In genomic region chr4:123155004-123155403, GRCm38 (mm10) we compare ENCODE assay signal across 7 mouse cellular contexts. TPM values are rescaled to one million over a fixed set of nuclear protein-coding genes. Genes with fewer than 3 reads are reported as not detected.
DNase-seq lines count a peak whose midpoint lies in the region; TF ChIP-seq lines count a peak whose summit lies in the region.

No protein-coding gene starts in this region.

- peak; percentile 43 for DNase-seq in layer of hippocampus, adult 11-12 months (ENCODE audit: low spot score)
- DNase-seq in layer of hippocampus, adult 9-10 months (ENCODE audit: low spot score) = no peak
- peak; percentile 11 to 17 for DNase-seq in B cell, adult 2 months
- no peak for DNase-seq in ES-E14 (ENCODE audit: low read depth, low spot score)
- DNase-seq in kidney, postnatal 36 days = peak; percentile 32 to 41
- no peak for DNase-seq in spleen, postnatal 36 days (ENCODE audit: low spot score in 2 of 2)

- TF ChIP-seq CTCF in cortical plate, adult 2 months (IDR thresholded peaks at IDR 0.05; ENCODE audit: extremely low read depth, insufficient read depth, low read length) = 0 out of 2 replicates have a peak, but pooled peaks have one; percentile 25

- no peak for TF ChIP-seq POLR2A in cortical plate, adult 2 months (IDR thresholded peaks at IDR 0.05; ENCODE audit: extremely low read depth, insufficient read depth, low read length)

- H3K9ac ChIP-seq in ES-E14 (ENCODE audit: insufficient read depth, low read depth, low read length, poor library complexity, severe bottlenecking) = no peak overlapping the region

- no peak overlapping the region for H3K27ac ChIP-seq in ES-E14 (ENCODE audit: insufficient read depth, low read depth, low read length, poor library complexity, severe bottlenecking)
- H3K27ac ChIP-seq in cortical plate, adult 2 months (ENCODE audit: insufficient read depth, low read length) = no peak overlapping the region

- H3K9me3 ChIP-seq in ES-E14 (ENCODE audit: control insufficient read depth, insufficient read depth, low read depth, low read length) = no peaks in the 10 kb centered on the region

- in situ Hi-C loops in ES-E14 (cut with MboI; ENCODE audit: low sequenced_read_pairs in 2 of 2, unreplicated experiment in 2 of 2) = loop anchor here in 1 of 2 experiments (10.0 kb wide), 1 partner anchor 100 kb away; no protein-coding TSS in a partner anchor

- no peaks in the 10 kb centered on the region for H3K36me3 ChIP-seq in ES-E14 (ENCODE audit: control insufficient read depth, insufficient read depth, low read length, poor library complexity, severe bottlenecking)

- no peaks in the 10 kb centered on the region for H3K4me1 ChIP-seq in ES-E14 (ENCODE audit: control insufficient read depth in 2 of 2, insufficient read depth in 2 of 2, low read length in 2 of 2, poor library complexity in 1 of 2)
- peaks cover 2% of the 10 kb centered on the region; the same call in 1 of the 2 replicates for H3K4me1 ChIP-seq in cortical plate, adult 2 months (ENCODE audit: control insufficient read depth, insufficient read depth, low read length)

- no peak overlapping the region for H3K4me3 ChIP-seq in ES-E14 (ENCODE audit: insufficient read depth in 1 of 2, low read depth in 1 of 2, low read length in 2 of 2, poor library complexity in 1 of 2, severe bottlenecking in 1 of 2)
- no peak overlapping the region for H3K4me3 ChIP-seq in cortical plate, adult 2 months (ENCODE audit: insufficient read depth, low read length)

TF ChIP-seq in ES-E14, 5 proteins besides CTCF, POLR2A, EP300 and RAD21:
- no peak for TF ChIP-seq ZNF384 (IDR thresholded peaks at IDR 0.05; ENCODE audit: low read depth, low read length)
- TF ChIP-seq MAFK (IDR thresholded peaks at IDR 0.05; ENCODE audit: insufficient read depth, low read depth, low read length) = no peak
- peak; percentile 68 for TF ChIP-seq ZC3H11A (IDR thresholded peaks at IDR 0.05; ENCODE audit: borderline replicate concordance, low read depth, low read length)
- TF ChIP-seq CHD2 (IDR thresholded peaks at IDR 0.05; ENCODE audit: low read depth, low read length) = no peak
- no peak for TF ChIP-seq HCFC1 (IDR thresholded peaks at IDR 0.05; ENCODE audit: borderline replicate concordance, insufficient read depth, low read length)
TF ChIP-seq in ES-E14: peak in this region for 1.

RNA-seq across cellular contexts. Expression of gene Ppie, which starts 15.3 kb away (rescaled TPM):
- total RNA-seq in ES-E14 (2012; rRNA removed) = 77.1 and 81.6 TPM in 2 replicates
- 18.2 and 19.7 TPM in 2 replicates for polyA plus RNA-seq in cortical plate, adult 2 months (2012; rRNA removed)

RNA-seq across cellular contexts. Expression of gene Hpcal4, which starts 28.0 kb away (rescaled TPM):
- total RNA-seq in ES-E14 (2012; rRNA removed) = 0.67 and 0.79 TPM in 2 replicates
- 562 and 609 TPM in 2 replicates for polyA plus RNA-seq in cortical plate, adult 2 months (2012; rRNA removed)

RNA-seq across cellular contexts. Expression of gene Oxct2b, which starts 38.9 kb away (rescaled TPM):
- 2.8 TPM in 2 replicates for total RNA-seq in ES-E14 (2012; rRNA removed)
- 0.08 and 0.21 TPM in 2 replicates for polyA plus RNA-seq in cortical plate, adult 2 months (2012; rRNA removed)

RNA-seq across cellular contexts. Expression of gene Nt5c1a, which starts 46.3 kb away (rescaled TPM):
- not detected in 2 replicates for total RNA-seq in ES-E14 (2012; rRNA removed)
- polyA plus RNA-seq in cortical plate, adult 2 months (2012; rRNA removed) = 3.3 and 3.7 TPM in 2 replicates

RNA-seq across cellular contexts. Expression of gene Bmp8b, which starts 50.0 kb away (rescaled TPM):
- total RNA-seq in ES-E14 (2012; rRNA removed) = 7.2 and 9.2 TPM in 2 replicates
- polyA plus RNA-seq in cortical plate, adult 2 months (2012; rRNA removed) = 0.15 and 0.40 TPM in 2 replicates

Comparison
In these comparisons a context has a peak if more than half of its experiments do, and no peak if none do; other contexts are left out.
1. DNase-seq: peak in layer of hippocampus, adult 11-12 months (single experiment), B cell, adult 2 months (2 of 2) and kidney, postnatal 36 days (2 of 2); none in layer of hippocampus, adult 9-10 months (single experiment), ES-E14 (single experiment) and spleen, postnatal 36 days (0 of 2).